Mouse (Mus musculus) liver, embryonic 16.5 days (tissue): ENCODE measurements around the gene Rps6kb1. TPM values are rescaled to one million over a fixed set of nuclear protein-coding genes. Genes with fewer than 3 reads are reported as not detected.

Experiments used
- microRNA counts: library from miRNA; unstranded; fragments of <30 nt; microRNA quantifications from one replicate; lab custom pipeline; 2016
- microRNA-seq: library from miRNA; unstranded; fragments of <30 nt; microRNA quantifications from one replicate; pipeline ENCODE4, GENCODE M21; 2016
- polyA plus RNA-seq: library from polyadenylated mRNA; unstranded; fragments of >200 nt; fragmentation: Nextera tagmentation; extraction: Ambion mirVana; gene quantifications from 2 replicates; pipeline ENCODE4 v1.2.1, GENCODE M21; 2015

The Rps6kb1 gene
- polyA plus RNA-seq, 1 experiment from 2014 or later: 22.0 TPM

MicroRNAs encoded within 50 kb of the gene (microRNA counts, 519-probe panel; counts per million panel counts)
- microRNA mmu-miR-21 (lab: Ali Mortazavi, UCI): 3,388 counts per million, percentile 90 among the panel's probes with 10 or more counts

Small RNA genes within 50 kb of the gene (microRNA-seq; reads per million reads assigned to microRNA genes)
- 27,232 reads per million, percentile 98 among the genes with 10 or more reads in this experiment for gene Mir21a

Other genes with a start within 250 kb of the Rps6kb1 start
- gene Med13, start 187.2 kb downstream of the Rps6kb1 start, polyA plus RNA-seq: 3.0 and 3.5 TPM in 2 replicates
- gene Rnft1, start 60.1 kb downstream of the Rps6kb1 start, polyA plus RNA-seq: 17.2 and 17.6 TPM in 2 replicates
- 8.8 TPM in 2 replicates for gene Tubd1, start 186 bp upstream of the Rps6kb1 start, polyA plus RNA-seq
- 77.5 and 87.3 TPM in 2 replicates for gene Vmp1, start 139.0 kb upstream of the Rps6kb1 start, polyA plus RNA-seq
- 13.3 and 13.7 TPM in 2 replicates for gene Ptrh2, start 139.2 kb upstream of the Rps6kb1 start, polyA plus RNA-seq
- 87.5 and 96.5 TPM in 2 replicates for gene Cltc, start 212.8 kb upstream of the Rps6kb1 start, polyA plus RNA-seq